25 mouse cellular contexts compared by ENCODE assay signal in the genomic region with DNA sequence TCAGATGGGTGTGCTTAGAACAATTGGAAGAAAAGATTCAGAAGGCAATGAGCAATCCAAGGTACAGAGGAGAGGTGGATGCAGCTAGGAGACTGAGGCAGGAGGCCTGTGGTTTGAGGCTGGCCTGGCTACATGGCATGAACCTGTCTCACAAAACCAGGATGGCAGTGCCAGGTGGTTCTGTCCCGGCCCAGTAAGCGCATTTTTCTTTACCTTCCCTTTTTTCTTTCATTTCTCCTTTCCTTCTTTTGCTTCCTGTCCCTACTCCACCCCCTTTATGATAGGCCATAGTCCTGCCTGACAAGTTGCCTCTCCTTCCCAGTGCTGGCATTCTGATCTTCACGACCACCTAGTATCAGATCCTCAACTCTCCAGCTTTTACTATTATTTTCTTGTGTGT. TPM values are rescaled to one million over a fixed set of nuclear protein-coding genes. Genes with fewer than 3 reads are reported as not detected.
DNase-seq lines count a peak whose midpoint lies in the region; ATAC-seq and TF ChIP-seq lines count a peak whose summit lies in the region.
"Had no signal": no experiment of that assay in that cellular context is flagged by ENCODE, and none has a peak within 500 bp of the region (broad histone marks: within the 10 kb centered on the region; RNA-seq: fewer than 3 reads in every experiment).

No protein-coding gene starts in this region.

- peak overlapping the region; percentile 45 for H3K27ac ChIP-seq in liver, embryonic 11.5 days (ENCODE audit: low read depth, low read length)
- H3K27ac ChIP-seq in bone marrow, adult 2 months (ENCODE audit: control insufficient read depth, insufficient read depth, low read depth, low read length, poor library complexity): peak overlapping the region; percentile 5; the same call in 1 of the 2 replicates
- peak overlapping the region; percentile 34 for H3K27ac ChIP-seq in liver, embryonic 12.5 days
- H3K27ac ChIP-seq in macrophage: peak overlapping the region; percentile 87
- H3K27ac ChIP-seq: embryonic facial prominence, embryonic 12.5 days; forebrain, embryonic 15.5 days; hindbrain, embryonic 13.5 days; left cerebral cortex, adult 2 months; limb, embryonic 12.5 days had no signal

- no peak overlapping the region for H3K4me2 ChIP-seq in liver, embryonic 11.5 days
- no peak overlapping the region for H3K4me2 ChIP-seq in liver, embryonic 12.5 days
- H3K4me2 ChIP-seq: embryonic facial prominence, embryonic 12.5 days; forebrain, embryonic 15.5 days; heart, embryonic 12.5 days; hindbrain, embryonic 13.5 days; limb, embryonic 12.5 days had no signal

- H3K9me3 ChIP-seq in liver, embryonic 11.5 days (ENCODE audit: control insufficient read depth, low read length): no peaks in the 10 kb centered on the region
- H3K9me3 ChIP-seq in liver, embryonic 12.5 days (replicated peaks): no peaks in the 10 kb centered on the region
- H3K9me3 ChIP-seq: embryonic facial prominence, embryonic 12.5 days; forebrain, embryonic 15.5 days; heart, embryonic 12.5 days; limb, embryonic 12.5 days had no signal

- TF ChIP-seq CTCF in bone marrow, adult 2 months (IDR thresholded peaks at IDR 0.05; ENCODE audit: control insufficient read depth, insufficient read depth, low read length): no peak

- H3K79me2 ChIP-seq in macrophage (ENCODE audit: inconsistent target): peaks cover 22% of the 10 kb centered on the region

- WGBS in liver, embryonic 11.5 days: 91% methylated on average over 3 of the region's 3 CpGs
- 62% methylated on average over 3 of the region's 3 CpGs for WGBS in bone marrow, adult 2 months
- 87% methylated on average over 3 of the region's 3 CpGs for WGBS in liver, embryonic 12.5 days (ENCODE audit: insufficient replicate concordance)
- WGBS in macrophage (ENCODE audit: missing documents): 80% methylated on average over 3 of the region's 3 CpGs

- H3K27me3 ChIP-seq in liver, embryonic 11.5 days (replicated peaks; ENCODE audit: control insufficient read depth, insufficient read depth, low read length): no peaks in the 10 kb centered on the region
- H3K27me3 ChIP-seq in liver, embryonic 12.5 days (replicated peaks): no peaks in the 10 kb centered on the region
- H3K27me3 ChIP-seq: CH12.LX; embryonic facial prominence, embryonic 12.5 days; forebrain, embryonic 15.5 days; heart, embryonic 12.5 days; hindbrain, embryonic 13.5 days; limb, embryonic 12.5 days had no signal

- peaks cover 21% of the 10 kb centered on the region for H3K4me1 ChIP-seq in liver, embryonic 11.5 days (replicated peaks; ENCODE audit: control insufficient read depth, insufficient read depth, low read length)
- peaks cover 3% of the 10 kb centered on the region for H3K4me1 ChIP-seq in bone marrow, adult 2 months (ENCODE audit: control insufficient read depth, insufficient read depth, low read length)
- peaks cover 37% of the 10 kb centered on the region for H3K4me1 ChIP-seq in liver, embryonic 12.5 days

- H3K9ac ChIP-seq in liver, embryonic 11.5 days (ENCODE audit: low read depth, low read length): no peak overlapping the region
- no peak overlapping the region for H3K9ac ChIP-seq in liver, embryonic 12.5 days
- H3K9ac ChIP-seq: embryonic facial prominence, embryonic 12.5 days; forebrain, embryonic 15.5 days; heart, embryonic 12.5 days; hindbrain, embryonic 13.5 days; limb, embryonic 12.5 days; liver, embryonic 14.5 days had no signal

- ATAC-seq in liver, embryonic 11.5 days (replicated peaks; ENCODE audit: low FRiP score): no peak
- ATAC-seq in liver, embryonic 12.5 days: no peak
- ATAC-seq: activated CD4-positive, CD25-positive, alpha-beta regulatory T cell, adult 4 months; forebrain, embryonic 15.5 days; intestine, postnatal 0 days had no signal

- H3K4me3 ChIP-seq in liver, embryonic 11.5 days (ENCODE audit: low read depth, low read length): no peak overlapping the region
- no peak overlapping the region for H3K4me3 ChIP-seq in bone marrow, adult 2 months (replicated peaks; ENCODE audit: control insufficient read depth, low read depth, low read length)
- H3K4me3 ChIP-seq in liver, embryonic 12.5 days: no peak overlapping the region
- no peak overlapping the region for H3K4me3 ChIP-seq in macrophage (ENCODE audit: inconsistent target)
- H3K4me3 ChIP-seq: embryonic facial prominence, embryonic 12.5 days; forebrain, embryonic 10.5 days; forebrain, embryonic 15.5 days; heart, embryonic 12.5 days; left cerebral cortex, adult 2 months; limb, embryonic 12.5 days had no signal

- peaks cover 20% of the 10 kb centered on the region for H3K36me3 ChIP-seq in liver, embryonic 11.5 days (ENCODE audit: control insufficient read depth, insufficient read depth, low read length)
- peaks cover 45% of the 10 kb centered on the region for H3K36me3 ChIP-seq in liver, embryonic 12.5 days
- H3K36me3 ChIP-seq in macrophage (ENCODE audit: inconsistent target): peaks cover 15% of the 10 kb centered on the region; the same call in 1 of the 2 replicates

- no peak for DNase-seq in liver, embryonic 11.5 days (ENCODE audit: low spot score)
- DNase-seq in liver: no peak
- DNase-seq in retina, embryonic 14.5 days (ENCODE audit: low spot score): no peak
- no peak for DNase-seq in layer of hippocampus, adult 18-20 months (ENCODE audit: low spot score in 2 of 2)
- DNase-seq: cerebellum, postnatal 25 days; gastrocnemius, postnatal 25 days; heart, adult 18-20 months; heart, postnatal 4 days; kidney, postnatal 10 days; right cerebral cortex, postnatal 25 days; spleen, adult 18-20 months had no signal

- no peak for TF ChIP-seq POLR2A in bone marrow, adult 2 months (IDR thresholded peaks at IDR 0.05; ENCODE audit: borderline replicate concordance, control insufficient read depth, low read depth, low read length)

RNA-seq across cellular contexts. Expression of gene Baz1b, which starts 2.0 kb away (rescaled TPM):
- 47.2 and 50.8 TPM in 2 replicates for polyA plus RNA-seq in liver, embryonic 11.5 days (2014; fragmentation: Nextera tagmentation; extraction: Ambion mirVana)
- polyA plus RNA-seq in bone marrow, adult 2 months (2011; ENCODE audit: insufficient read depth, insufficient read length, low replicate concordance, missing spikeins): 69.6 and 92.7 TPM in 2 replicates
- polyA plus RNA-seq in liver, embryonic 12.5 days (2016; fragmentation: Nextera tagmentation; extraction: Ambion mirVana): 35.2 and 37.6 TPM in 2 replicates
- total RNA-seq in macrophage (2018; cell fraction: chromatin; rRNA removed): 100 to 1,000 TPM in 24 of 26 experiments, 10 to 100 TPM in 2; 69.9 to 468 (median 267) TPM
- total RNA-seq in macrophage (2018; cell fraction: cytosol; rRNA removed): 10 to 100 TPM; 22.7 to 83.7 (median 56.2) TPM
- 100 to 1,000 TPM in 18 of 26 experiments, 10 to 100 TPM in 8; 48.3 to 219 (median 142) TPM for total RNA-seq in macrophage (2018; cell fraction: nucleus; rRNA removed)
- polyA plus RNA-seq in macrophage (2018): 46.1 to 52.8 TPM (median 52.5 TPM) in 3 replicates
- 10 to 100 TPM; 81.1 to 81.3 TPM for total RNA-seq in layer of hippocampus, adult 18-20 months (2021)

RNA-seq across cellular contexts. Expression of gene Bcl7b, which starts 16.9 kb away (rescaled TPM):
- 52.5 and 52.9 TPM in 2 replicates for polyA plus RNA-seq in liver, embryonic 11.5 days (2014; fragmentation: Nextera tagmentation; extraction: Ambion mirVana)
- 30.7 and 40.7 TPM in 2 replicates for polyA plus RNA-seq in bone marrow, adult 2 months (2011; ENCODE audit: insufficient read depth, insufficient read length, low replicate concordance, missing spikeins)
- polyA plus RNA-seq in liver, embryonic 12.5 days (2016; fragmentation: Nextera tagmentation; extraction: Ambion mirVana): 38.2 and 44.3 TPM in 2 replicates
- total RNA-seq in macrophage (2018; cell fraction: chromatin; rRNA removed): 10 to 100 TPM in 25 of 26 experiments, 1 to 10 TPM in 1; 9.7 to 32.6 (median 21.1) TPM
- 10 to 100 TPM; 31.0 to 53.9 (median 46.9) TPM for total RNA-seq in macrophage (2018; cell fraction: cytosol; rRNA removed)
- total RNA-seq in macrophage (2018; cell fraction: nucleus; rRNA removed): 10 to 100 TPM; 13.2 to 33.4 (median 23.6) TPM
- 42.0 to 57.3 TPM (median 42.9 TPM) in 3 replicates for polyA plus RNA-seq in macrophage (2018)
- total RNA-seq in layer of hippocampus, adult 18-20 months (2021): 10 to 100 TPM; 57.2 to 58.2 TPM

RNA-seq across cellular contexts. Expression of gene Tbl2, which starts 35.6 kb away (rescaled TPM):
- polyA plus RNA-seq in liver, embryonic 11.5 days (2014; fragmentation: Nextera tagmentation; extraction: Ambion mirVana): 24.6 and 29.2 TPM in 2 replicates
- polyA plus RNA-seq in bone marrow, adult 2 months (2011; ENCODE audit: insufficient read depth, insufficient read length, low replicate concordance, missing spikeins): 3.5 and 7.8 TPM in 2 replicates
- polyA plus RNA-seq in liver, embryonic 12.5 days (2016; fragmentation: Nextera tagmentation; extraction: Ambion mirVana): 17.1 and 18.9 TPM in 2 replicates
- total RNA-seq in macrophage (2018; cell fraction: chromatin; rRNA removed): 10 to 100 TPM in 4 of 26 experiments, 1 to 10 TPM in 17, under 1 TPM in 5; 0.29 to 13.0 (median 4.5) TPM
- 1 to 10 TPM; 1.7 to 5.5 (median 3.9) TPM for total RNA-seq in macrophage (2018; cell fraction: cytosol; rRNA removed)
- total RNA-seq in macrophage (2018; cell fraction: nucleus; rRNA removed): 10 to 100 TPM in 2 of 26 experiments, 1 to 10 TPM in 23, under 1 TPM in 1; 0.79 to 14.6 (median 4.3) TPM
- 2.9 to 5.8 TPM (median 3.4 TPM) in 3 replicates for polyA plus RNA-seq in macrophage (2018)
- 10 to 100 TPM; 30.4 to 31.5 TPM for total RNA-seq in layer of hippocampus, adult 18-20 months (2021)

Comparison
In these comparisons a context has a peak if more than half of its experiments do, and no peak if none do; other contexts are left out.
1. H3K27ac ChIP-seq: peak in every context shown above with its lines; median percentile 87 in macrophage; 45 in liver, embryonic 11.5 days; 34 in liver, embryonic 12.5 days; 5 in bone marrow, adult 2 months.